Mouse (Mus musculus): ENCODE data around the gene Mat2b. TPM values are rescaled to one million over a fixed set of nuclear protein-coding genes. Genes with fewer than 3 reads are reported as not detected.

Gene Mat2b
- total and polyA plus RNA-seq, 3 experiments, result 97.6 to 188 (median 105) TPM

DNA sequence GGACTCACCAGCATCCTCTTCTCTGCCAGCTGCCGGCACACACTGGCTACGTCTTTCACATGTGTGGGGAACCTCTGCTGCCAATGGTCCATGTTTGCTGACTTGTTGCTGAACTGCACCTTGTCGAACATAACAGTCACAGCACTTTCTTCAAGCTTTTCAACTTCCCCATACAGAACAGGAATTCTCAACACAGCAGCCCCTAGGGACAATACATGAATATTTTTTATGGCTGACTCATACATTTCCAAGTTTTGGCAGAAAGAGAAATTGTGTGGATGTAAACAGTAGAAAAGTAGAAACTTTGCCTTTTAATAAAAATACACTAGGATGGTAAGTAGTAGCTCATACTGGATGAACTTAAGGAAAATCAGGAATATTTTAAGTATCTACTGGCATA is 12.5 kb downstream of the Mat2b start:
- Histone ChIP-seq H3K79me2 (ENCODE audit: control insufficient read depth, insufficient read depth, low read length, poor library complexity) (peaks cover 5% of the 10 kb centered on the region), H3K4me3 (ENCODE audit: control insufficient read depth in 1 of 2, insufficient read depth in 1 of 2, low read depth in 2 of 2, low read length in 2 of 2) (no peak overlapping the region), H3K4me1 (ENCODE audit: control insufficient read depth in 1 of 2, insufficient read depth in 2 of 2, low read length in 2 of 2) (no peaks in the 10 kb centered on the region), H3K9ac (ENCODE audit: control insufficient read depth, low read depth, low read length, poor library complexity, severe bottlenecking) (no peak overlapping the region), H3K27me3 (ENCODE audit: control insufficient read depth in 1 of 2, insufficient read depth in 2 of 2, low read length in 2 of 2) (no peaks in the 10 kb centered on the region), H3K9me3 (replicated peaks; ENCODE audit: insufficient read depth, low read length) (no peaks in the 10 kb centered on the region), H3K36me3 (ENCODE audit: control insufficient read depth in 1 of 2, insufficient read depth in 2 of 2, low read length in 2 of 2) (peaks cover 0 to 51% of the 10 kb centered on the region in 2 experiments; a peak in 2 of 4 replicates), H3K27ac (ENCODE audit: control insufficient read depth, low read depth, low read length) (no peak overlapping the region)
- TF ChIP-seq TBP (IDR thresholded peaks at IDR 0.05; ENCODE audit: low read depth, low read length), result no peak
- TF ChIP-seq UBTF (IDR thresholded peaks at IDR 0.05; ENCODE audit: borderline replicate concordance, insufficient read depth, low read depth, low read length), result no peak
- no peak for TF ChIP-seq MXI1 (IDR thresholded peaks at IDR 0.05; ENCODE audit: low read depth, low read length)
- no peak for TF ChIP-seq ZNF384 (IDR thresholded peaks at IDR 0.05; ENCODE audit: low read depth, low read length)
- no peak for TF ChIP-seq KAT2A (conservative IDR thresholded peaks at IDR 0.05; ENCODE audit: low read depth, low read length)
- no peak for TF ChIP-seq E2F4 (IDR thresholded peaks at IDR 0.05; ENCODE audit: borderline replicate concordance, low read depth, low read length)
- no peak for TF ChIP-seq SMC3 (IDR thresholded peaks at IDR 0.05; ENCODE audit: low read depth, low read length)
- TF ChIP-seq EP300 (IDR thresholded peaks at IDR 0.05; ENCODE audit: low read depth in 1 of 2, low read length in 2 of 2), result no peak
- TF ChIP-seq USF2 (IDR thresholded peaks at IDR 0.05; ENCODE audit: borderline replicate concordance in 1 of 2, insufficient read depth in 1 of 2, low read depth in 1 of 2, low read length in 2 of 2), result no peak
- TF ChIP-seq ZKSCAN1 (IDR thresholded peaks at IDR 0.05; ENCODE audit: low read depth, low read length), result no peak
- no peak for TF ChIP-seq MYC (IDR thresholded peaks at IDR 0.05; ENCODE audit: low read depth, low read length)
- no peak for TF ChIP-seq ETS1 (IDR thresholded peaks at IDR 0.05; ENCODE audit: low read depth, low read length)
- TF ChIP-seq HCFC1 (IDR thresholded peaks at IDR 0.05; ENCODE audit: low read depth, low read length), result no peak
- TF ChIP-seq RAD21 (IDR thresholded peaks at IDR 0.05; ENCODE audit: low read depth, low read length), result no peak
- TF ChIP-seq USF1 (IDR thresholded peaks at IDR 0.05; ENCODE audit: low read depth, low read length), result no peak
- no peak for TF ChIP-seq CHD2 (IDR thresholded peaks at IDR 0.05; ENCODE audit: low read length)
- TF ChIP-seq TAL1 (IDR thresholded peaks at IDR 0.05; ENCODE audit: low read length), result no peak
- no peak for TF ChIP-seq MEF2A (IDR thresholded peaks at IDR 0.05; ENCODE audit: extremely low read depth, insufficient replicate concordance, low read depth, low read length, poor library complexity, severe bottlenecking)
- TF ChIP-seq CTCF (IDR thresholded peaks at IDR 0.05 in 2 of 3, conservative IDR thresholded peaks at IDR 0.05 in 1 of 3; ENCODE audit: control insufficient read depth in 1 of 3, insufficient read depth in 1 of 3, low read depth in 2 of 3, low read length in 3 of 3, poor library complexity in 1 of 3, severe bottlenecking in 1 of 3), result no peak
- no peak for DNase-seq (ENCODE audit: low read depth, low spot score)

DNA sequence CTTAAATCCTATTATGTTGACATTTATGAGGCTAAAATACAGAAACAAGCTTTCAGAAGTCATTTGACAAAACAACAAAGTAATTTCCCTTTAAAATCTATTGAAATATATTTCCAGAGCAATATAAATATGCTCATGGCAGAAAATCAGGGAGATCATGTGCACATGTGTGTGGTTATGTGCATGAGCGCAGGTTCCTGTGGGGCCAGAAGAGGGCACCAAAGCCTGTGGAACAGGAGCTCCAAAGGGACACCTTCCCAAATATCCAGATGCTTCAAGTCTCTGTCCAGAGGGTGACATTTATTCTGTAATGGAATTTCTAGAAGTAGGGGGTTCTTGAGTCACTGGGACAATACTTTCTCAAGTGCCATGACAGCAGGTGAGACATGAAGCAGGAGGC is 17.8 kb downstream of the Mat2b start:
- H3K4me1 ChIP-seq (ENCODE audit: control insufficient read depth in 1 of 2, insufficient read depth in 2 of 2, low read length in 2 of 2), result no peaks in the 10 kb centered on the region
- peak; percentile 52 for DNase-seq (ENCODE audit: low read depth, low spot score)
- no peak overlapping the region for H3K9ac ChIP-seq (ENCODE audit: control insufficient read depth, low read depth, low read length, poor library complexity, severe bottlenecking)

More for the DNA sequence above, 17.8 kb downstream of the Mat2b start:
- Histone ChIP-seq H3K4me3 (ENCODE audit: control insufficient read depth in 1 of 2, insufficient read depth in 1 of 2, low read depth in 2 of 2, low read length in 2 of 2) (no peak overlapping the region), H3K27me3 (ENCODE audit: control insufficient read depth in 1 of 2, insufficient read depth in 2 of 2, low read length in 2 of 2) (no peaks in the 10 kb centered on the region), H3K36me3 (ENCODE audit: control insufficient read depth in 1 of 2, insufficient read depth in 2 of 2, low read length in 2 of 2) (peaks cover 0 to 24% of the 10 kb centered on the region in 2 experiments; a peak in 2 of 4 replicates), H3K9me3 (replicated peaks; ENCODE audit: insufficient read depth, low read length) (no peaks in the 10 kb centered on the region), H3K79me2 (ENCODE audit: control insufficient read depth, insufficient read depth, low read length, poor library complexity) (no peaks in the 10 kb centered on the region), H3K27ac (ENCODE audit: control insufficient read depth, low read depth, low read length) (no peak overlapping the region)
- TF ChIP-seq JUND (IDR thresholded peaks at IDR 0.05; ENCODE audit: low read depth, low read length) (no peak), MXI1 (IDR thresholded peaks at IDR 0.05; ENCODE audit: low read depth, low read length) (no peak), RAD21 (IDR thresholded peaks at IDR 0.05; ENCODE audit: low read depth, low read length) (peak; percentile 49), GATA1 (IDR thresholded peaks at IDR 0.05; ENCODE audit: low read depth, low read length) (no peak), USF2 (IDR thresholded peaks at IDR 0.05; ENCODE audit: borderline replicate concordance in 1 of 2, insufficient read depth in 1 of 2, low read depth in 1 of 2, low read length in 2 of 2) (no peak), TCF12 (IDR thresholded peaks at IDR 0.05; ENCODE audit: low read depth, low read length) (no peak), CTCF (IDR thresholded peaks at IDR 0.05 in 2 of 3, conservative IDR thresholded peaks at IDR 0.05 in 1 of 3; ENCODE audit: control insufficient read depth in 1 of 3, insufficient read depth in 1 of 3, low read depth in 2 of 3, low read length in 3 of 3, poor library complexity in 1 of 3, severe bottlenecking in 1 of 3) (peak; percentile 32 to 57 (median 57)), TAL1 (IDR thresholded peaks at IDR 0.05; ENCODE audit: low read length) (no peak), SMC3 (IDR thresholded peaks at IDR 0.05; ENCODE audit: low read depth, low read length) (peak; percentile 32)

Measured in MEL (cell line).